Mouse (Mus musculus) layer of hippocampus, adult 8-10 months (tissue): ENCODE results near the gene 2900026A02Rik. TPM values are rescaled to one million over a fixed set of nuclear protein-coding genes. Genes with fewer than 3 reads are reported as not detected.
A peak's percentile ranks its signal among the peaks of the same experiment; 100 is the strongest.
"Not testable (repeated sequence)": the region's sequence is repeated elsewhere in the genome, so short reads cannot be mapped to it uniquely, and the experiment has no call there.

Source experiments
- DNase-seq, 2 experiments: peaks; one replicate each; pipeline ENCODE4 v3.0.0; 2022; ENCODE audit warnings: low spot score in 2 of 2
- total RNA-seq, 4 experiments: library from RNA; stranded (reverse); gene quantifications; 2 replicates each; pipeline ENCODE4 v1.2.4; 2022

Gene 2900026A02Rik
- total RNA-seq, 4 experiments from 2014 or later, result 56.0 to 66.0 (median 61.1) TPM

DNA sequence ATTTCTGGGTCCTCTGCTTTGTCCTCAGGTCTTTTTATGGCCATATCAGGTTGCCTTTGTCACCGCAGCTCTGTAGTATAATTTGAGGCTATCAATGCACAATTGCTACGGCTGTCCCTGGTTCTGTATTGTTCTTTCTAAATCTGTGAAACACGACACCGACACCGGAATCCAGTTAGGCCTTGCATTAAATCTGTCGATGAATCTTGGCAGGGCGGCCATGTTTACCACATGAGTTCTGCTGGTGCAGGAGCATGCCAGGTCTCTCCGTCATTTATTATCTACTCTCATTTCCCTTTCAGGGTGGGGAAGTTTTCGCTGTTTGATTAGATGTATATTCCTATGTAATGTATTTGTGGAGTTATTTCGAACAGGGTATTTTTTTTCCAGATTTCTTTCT is 97.3 kb downstream of the 2900026A02Rik start:
- no peak for DNase-seq

DNA sequence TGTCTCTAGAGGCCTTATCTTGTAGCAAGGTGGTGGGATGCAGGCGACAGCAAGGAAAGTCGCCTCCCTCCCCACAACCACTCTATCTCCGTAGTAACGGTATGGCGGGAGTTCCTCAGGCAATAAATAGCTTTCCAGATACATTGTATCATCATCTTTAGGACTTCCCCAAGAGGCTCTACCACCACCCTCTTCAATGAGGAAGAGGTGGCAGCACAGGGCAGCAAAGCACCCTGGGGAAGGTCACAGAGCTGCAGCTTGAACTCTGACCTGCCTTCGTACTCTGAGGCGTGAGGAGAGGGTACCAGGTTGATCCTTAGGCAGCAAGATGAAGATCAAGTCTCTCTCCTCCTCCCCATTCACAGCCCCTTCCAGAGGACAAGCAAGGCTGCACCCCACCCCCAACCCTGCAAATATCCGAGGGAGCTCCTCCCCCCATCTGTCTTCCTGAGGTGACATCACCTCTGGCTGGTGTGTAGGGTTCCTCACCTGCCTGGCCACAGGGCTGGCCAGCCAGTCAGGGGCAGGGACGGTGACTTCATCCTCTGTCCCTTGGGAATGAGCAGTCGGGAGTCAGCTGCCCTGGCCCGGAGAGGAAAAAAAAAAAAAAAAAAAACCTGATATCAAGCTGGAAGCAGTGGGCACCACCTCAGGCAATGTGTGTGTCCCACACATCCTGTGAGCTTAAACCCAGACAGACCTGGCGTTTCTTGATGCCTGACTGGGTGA is 98.5 kb downstream of the 2900026A02Rik start:
- no peak for DNase-seq

DNA sequence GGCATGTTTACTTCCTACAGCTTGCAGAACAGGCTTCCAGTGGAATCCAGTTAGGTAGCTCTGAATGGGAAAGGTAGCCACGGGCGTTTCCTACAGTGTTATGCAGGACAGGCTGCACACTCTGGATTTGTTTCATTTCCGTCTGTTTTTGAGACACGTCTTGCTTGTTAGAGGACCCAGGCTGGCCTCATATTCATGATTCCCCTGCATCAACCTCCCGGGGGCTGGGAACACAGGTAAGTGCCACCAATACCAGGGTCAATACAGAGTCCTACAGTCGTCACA is 99.5 kb downstream of the 2900026A02Rik start:
- no peak for DNase-seq

DNA sequence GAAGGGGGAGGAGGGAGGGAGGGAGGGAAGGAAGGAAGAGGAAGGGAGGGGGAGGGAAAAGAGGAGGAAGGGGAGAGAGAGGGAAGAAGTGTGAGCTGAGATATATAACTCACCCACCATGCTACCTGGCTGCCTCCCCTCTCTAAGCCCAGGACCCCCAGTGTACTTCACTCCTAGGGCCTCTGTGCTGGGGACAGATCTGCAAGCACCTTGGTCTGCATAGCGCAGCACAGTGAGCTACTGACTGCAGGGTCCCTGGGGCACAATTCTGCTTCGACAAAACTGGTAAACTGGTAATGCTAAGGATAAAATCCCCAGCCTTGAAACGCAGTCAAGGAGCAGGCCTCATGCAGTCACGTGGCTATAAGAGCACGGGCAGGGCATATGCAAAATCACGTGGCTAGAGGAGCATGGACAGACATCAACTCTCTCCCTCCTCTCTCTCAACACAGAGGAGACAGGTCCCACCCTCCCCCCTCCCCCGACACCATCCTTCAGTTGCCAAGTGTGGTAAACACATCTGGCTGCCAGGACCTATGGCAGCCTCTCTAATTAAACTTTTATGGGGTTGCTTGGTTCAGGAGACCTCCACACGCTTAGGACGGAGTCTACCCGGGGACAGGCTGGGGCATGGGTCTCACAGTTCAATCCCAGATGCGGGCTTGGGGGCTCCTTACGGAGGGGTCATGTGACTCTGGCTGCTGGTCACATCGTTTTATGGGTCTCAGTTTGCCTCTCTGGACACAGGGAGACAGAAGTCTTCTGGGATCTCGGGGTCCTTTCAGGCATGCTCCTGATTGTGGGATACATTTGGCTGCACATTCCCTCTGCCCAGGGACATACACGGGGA is 100.1 kb downstream of the 2900026A02Rik start:
- no peak for DNase-seq

DNA sequence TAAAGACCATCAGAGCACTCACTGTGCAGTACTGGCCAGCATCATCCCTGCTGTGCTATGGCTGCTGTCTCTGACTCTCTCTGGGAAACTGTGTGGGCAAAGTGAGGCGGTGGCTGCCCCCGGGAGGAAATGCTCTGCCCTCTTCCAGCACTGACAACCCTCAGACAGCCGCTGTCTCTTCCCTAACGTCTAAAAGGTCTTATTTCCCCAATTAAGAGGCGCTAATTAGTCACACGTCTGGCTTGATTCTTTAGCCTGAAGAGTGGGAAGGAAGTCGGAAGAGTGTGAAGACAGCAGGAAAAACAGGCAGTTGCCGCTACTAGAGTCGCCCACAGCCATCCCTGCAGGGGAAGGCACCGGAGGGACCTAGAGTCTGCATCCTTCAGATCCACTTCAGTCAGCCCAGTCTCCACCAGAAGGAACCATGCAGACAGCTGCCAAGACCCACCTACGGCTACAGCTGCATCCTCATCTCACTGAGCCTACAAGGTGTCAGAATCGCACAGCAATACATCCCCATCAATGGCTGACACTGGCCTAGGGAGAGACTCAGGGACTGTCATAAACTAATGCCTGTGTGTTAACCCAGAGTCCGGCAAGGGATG is 101.1 kb downstream of the 2900026A02Rik start:
- DNase-seq, result peak; percentile 63 to 71

DNA sequence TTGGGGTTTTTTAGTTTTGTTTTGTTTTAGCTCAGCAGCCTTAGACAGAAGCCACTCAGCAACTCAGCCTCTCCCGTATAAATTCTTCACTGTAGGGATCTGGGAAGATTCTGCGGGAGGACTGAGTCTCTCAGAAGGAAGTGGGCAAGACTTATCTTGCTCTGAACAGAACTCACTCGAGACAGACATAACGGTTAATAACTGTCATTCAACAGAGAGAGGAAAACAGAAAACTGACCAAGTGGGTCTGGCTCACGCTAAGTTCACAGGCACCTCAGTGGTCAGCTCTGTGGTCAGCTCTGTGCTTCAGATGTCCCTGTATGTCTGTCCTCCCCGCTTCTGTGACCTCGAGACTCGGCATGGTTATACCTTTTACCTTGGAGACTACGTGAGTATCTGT is 101.7 kb downstream of the 2900026A02Rik start:
- DNase-seq, result no peak

DNA sequence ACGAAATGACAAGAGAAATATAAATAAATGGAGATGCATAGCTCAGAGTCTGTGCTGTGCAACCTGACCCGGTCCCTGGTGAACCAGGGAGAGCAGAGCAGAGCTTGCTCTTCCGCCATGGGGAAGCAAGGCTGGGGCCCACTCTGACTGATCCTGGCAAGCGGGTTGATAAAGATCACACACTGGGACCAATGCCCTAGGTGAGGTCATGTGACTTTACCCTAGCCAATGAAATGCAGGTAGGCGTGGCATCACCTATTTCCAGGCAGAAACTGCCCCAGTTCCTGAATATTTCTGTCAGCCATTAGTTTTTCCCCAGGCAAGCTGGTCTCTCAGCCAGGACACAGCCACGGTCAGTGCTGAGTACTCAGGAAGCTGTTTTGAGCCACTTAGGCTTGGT is 102.3 kb downstream of the 2900026A02Rik start:
- DNase-seq, result no peak

DNA sequence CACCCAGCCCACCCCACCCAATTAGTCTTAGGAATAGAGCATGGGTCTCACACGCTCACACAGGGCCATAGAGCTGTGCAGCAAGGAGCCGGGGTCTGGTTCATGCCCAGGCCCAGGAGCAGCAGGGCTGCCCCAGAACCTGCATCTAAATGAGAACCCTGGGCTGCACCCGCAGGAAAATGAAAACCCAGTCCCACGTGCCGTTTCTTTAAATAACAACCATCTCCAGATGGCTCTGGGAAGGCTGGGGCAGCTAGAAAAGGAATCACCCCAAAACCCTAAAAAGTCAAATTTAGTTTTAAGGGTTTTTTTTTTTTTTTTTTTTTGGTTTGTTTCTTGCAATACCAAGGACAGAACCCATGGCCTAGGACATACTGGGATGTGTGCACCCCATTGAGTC is 103.7 kb downstream of the 2900026A02Rik start:
- DNase-seq, result no peak

DNA sequence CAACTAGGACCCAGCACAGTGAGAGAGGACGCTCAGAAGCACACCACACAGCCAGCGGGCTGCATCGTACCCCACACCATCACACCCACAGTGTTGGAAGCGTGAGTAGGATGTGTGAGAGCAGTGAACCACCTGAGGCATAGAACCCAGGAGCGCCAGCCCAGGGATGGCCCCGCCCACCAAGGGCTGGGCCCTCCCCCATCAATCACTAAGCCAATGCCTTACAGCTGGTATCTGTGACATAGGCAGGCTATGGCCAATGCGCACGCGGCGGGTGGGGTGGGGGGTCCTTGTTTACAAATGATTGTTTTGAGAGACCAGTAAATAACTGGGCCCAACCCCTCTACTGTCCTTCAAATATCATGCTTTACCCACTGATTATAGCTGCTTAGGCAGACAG is 105.1 kb downstream of the 2900026A02Rik start:
- no peak for DNase-seq

DNA sequence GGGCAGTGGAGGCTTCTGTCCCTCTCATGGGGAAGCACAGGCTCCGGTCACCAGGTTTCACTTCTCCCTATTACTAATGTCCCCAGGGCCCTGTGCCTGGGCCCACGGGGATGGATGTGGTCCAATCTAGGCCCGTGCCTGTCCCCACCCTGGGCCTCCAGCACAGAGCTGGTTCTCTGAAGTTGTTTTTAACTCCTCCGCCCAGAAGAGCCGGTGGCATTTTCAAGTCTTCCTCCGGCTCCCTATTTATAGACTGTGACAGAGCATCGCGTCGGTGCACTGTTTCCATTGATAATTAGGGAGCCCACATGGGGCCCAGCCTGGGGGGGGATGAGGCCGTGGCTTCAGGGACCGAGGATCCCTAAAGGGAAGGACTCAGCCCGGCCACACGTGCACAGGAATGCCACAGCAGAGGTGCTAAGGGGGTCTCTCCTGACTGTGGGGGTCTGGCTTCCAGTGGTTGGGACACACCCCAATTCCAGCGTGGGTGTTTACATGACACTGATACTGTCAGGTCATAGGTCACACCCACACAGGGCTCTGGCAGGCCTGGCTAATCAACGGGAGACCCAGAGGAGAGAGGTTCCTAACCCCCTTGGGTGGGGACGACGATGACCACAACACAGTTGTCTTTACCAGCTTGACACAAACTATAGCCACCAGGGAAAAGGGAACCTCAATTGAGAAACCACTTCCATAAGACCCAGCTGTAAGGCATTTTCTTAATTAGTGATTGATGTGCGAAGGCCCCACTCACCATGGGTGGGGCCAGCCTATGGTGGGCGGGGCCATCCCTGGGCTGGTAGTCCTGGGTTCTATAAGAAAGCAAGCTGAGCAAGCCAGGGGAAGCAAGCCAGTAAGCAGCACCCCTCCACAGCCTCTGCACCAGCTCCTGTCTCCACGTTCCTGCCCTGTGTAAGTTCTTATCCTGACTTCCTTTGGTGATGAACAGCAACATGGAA is 106.5 kb downstream of the 2900026A02Rik start:
- no peak for DNase-seq

DNA sequence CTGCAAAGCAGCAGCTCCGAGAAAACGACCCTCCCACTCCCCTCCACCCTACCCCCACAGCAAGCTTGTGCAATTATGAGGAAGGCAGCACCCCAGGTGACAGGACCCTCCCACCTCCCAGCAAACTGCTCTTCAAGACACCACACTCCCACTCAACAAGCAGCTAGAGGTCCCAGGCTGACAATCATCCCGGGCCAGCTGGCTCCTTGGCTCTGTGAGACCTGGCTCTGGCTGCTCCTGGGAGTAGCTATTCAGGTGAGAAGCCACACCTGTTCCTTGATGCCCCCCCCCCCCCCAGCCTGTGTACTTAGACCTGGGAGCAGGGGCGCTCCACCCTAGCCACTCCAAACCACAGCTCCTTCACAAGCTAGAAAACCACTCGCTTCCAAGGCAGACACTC is 107.9 kb downstream of the 2900026A02Rik start:
- DNase-seq, result no peak

DNA sequence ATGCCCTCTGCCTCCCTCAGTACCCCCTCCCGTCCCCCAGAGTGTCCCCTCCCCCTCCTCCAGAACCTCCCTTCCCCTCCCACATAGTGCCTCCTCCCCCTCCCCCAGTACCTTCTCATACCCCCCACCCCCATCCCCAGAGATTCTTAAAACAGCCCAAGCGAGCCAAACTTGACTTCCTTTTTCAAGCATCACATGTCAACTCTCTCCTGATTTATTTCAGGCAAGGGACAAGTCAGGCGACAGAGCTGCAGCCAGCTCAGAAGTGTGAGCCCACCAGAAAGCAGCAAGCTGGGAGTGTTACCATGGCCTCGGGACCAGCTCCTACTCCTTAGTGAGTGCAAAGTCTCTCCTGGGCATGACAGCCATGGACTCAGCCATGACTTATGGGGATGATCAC is 109.7 kb downstream of the 2900026A02Rik start:
- DNase-seq, result no peak

DNA sequence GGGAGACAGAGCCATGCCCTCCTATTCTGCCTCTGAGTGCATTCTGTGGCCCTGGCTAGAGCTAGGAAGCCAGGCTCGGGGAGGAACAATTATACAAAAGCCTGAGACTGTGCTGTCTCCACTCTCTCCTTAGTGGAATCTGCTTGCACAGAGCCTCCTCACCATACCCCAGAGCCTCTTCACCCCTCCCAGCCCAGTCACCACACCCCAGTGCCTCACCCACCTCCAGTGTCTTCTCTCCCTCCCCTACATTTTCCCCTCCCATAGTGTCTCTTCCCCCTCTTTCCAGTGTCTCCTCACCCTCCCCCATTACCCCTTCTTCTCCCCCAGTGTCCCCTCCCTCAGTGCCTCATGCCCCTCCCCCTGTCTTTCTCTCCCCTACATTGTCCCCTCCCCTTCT is 110.1 kb downstream of the 2900026A02Rik start:
- DNase-seq, result no peak

DNA sequence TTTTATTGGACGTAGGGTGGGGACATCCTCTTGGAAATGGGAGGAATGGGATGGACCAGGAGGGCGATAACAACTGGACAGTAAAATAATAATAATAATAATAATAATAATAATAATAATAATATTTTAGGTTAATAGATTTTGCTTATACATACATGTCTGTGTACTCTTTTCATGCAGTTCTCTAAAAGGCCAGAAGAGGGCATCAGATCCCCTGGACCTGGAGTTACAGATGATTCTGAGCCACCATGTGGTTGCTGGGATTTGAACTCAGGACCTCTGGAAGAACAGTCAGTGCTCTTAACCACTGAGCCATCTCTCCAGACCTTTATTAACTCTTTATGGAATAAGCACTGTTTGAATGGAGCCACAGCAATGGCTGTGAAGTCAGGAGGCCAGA is 111.4 kb downstream of the 2900026A02Rik start:
- not testable (repeated sequence) for DNase-seq

DNA sequence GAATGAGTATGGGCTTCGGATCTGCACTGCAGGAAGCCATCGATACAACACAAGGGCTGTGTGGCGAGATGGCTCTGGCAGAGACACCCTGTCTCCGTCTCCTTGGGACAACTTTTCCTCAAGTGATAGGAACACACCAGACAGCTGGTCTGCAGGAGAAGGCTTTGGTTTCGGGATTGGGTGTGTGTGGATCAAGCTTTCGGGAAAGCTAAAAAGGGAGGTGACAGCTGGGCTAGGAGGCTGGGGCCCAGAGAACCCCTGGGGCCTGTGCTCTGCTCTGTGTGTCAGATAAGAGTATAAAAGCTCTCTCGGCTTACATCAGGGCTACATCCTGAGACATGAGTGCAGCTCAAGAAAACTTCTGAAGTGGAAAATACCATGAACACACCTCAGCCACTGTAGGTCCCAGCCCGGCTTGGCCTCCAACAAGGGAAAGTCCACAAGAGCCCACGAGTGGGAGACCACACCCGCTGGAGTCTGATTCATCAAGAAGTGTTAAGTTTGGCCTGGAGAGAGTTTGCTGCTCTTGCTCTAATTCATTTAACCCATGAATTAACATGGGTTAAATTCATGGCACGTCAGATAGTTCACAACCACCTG is 112.8 kb downstream of the 2900026A02Rik start:
- no peak for DNase-seq

DNA sequence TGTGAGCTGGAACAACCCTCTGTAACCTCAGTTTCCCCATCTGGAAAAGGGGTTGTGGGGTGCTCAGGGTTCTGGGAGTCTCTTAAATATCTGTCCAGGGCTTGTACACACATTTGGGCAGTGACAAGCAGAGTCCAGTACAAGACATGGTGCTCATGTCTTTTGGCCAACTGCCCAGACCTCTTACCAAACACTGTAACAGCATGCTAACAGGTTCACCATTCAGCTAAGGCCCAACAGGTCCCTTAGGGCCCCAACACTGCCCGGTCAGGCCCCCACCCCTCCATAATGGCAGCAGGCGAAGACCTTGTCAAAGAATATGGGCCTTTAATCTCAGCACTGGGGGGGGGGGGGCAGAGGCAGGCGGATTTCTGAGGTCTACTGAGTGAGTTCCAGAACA is 113.3 kb downstream of the 2900026A02Rik start:
- no peak for DNase-seq

DNA sequence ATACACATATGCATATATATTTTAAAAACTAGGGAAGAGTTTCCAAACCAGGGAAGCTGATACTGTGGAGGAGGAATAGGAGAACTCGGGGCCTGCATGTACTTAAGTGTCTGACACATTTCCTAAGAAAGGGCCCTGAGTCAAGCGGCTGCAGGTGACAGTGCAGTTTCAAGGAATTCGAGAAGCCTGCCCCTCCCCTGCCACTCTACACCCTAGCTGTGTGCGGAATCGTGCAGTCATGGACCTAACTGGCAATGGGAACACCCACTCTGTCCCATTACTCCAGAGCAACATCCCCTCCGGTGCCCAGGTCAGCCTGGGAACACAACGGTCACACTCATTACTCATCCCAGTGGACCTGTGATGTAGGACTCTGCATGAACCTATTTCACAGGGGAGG is 114.4 kb downstream of the 2900026A02Rik start:
- DNase-seq, result no peak

DNA sequence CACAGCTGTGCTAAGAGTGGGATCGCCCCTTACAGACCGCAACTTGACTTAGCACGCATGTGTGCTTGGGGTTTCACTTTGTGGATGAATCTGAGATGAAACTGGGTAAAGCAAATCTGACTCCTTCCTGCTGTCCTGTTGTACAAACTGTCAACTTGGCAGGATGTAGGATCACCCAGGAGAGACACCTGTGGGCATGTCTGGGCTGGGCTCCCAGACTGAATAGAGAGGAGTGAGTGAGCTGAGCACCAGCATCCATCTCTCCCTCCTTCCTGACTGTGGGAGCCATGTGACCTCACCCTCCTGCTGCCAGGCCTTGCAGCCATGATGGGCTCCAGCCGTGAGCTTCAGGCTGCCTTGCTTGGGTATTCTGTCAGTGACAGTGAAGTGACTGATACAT is 115.6 kb downstream of the 2900026A02Rik start:
- DNase-seq, result no peak

DNA sequence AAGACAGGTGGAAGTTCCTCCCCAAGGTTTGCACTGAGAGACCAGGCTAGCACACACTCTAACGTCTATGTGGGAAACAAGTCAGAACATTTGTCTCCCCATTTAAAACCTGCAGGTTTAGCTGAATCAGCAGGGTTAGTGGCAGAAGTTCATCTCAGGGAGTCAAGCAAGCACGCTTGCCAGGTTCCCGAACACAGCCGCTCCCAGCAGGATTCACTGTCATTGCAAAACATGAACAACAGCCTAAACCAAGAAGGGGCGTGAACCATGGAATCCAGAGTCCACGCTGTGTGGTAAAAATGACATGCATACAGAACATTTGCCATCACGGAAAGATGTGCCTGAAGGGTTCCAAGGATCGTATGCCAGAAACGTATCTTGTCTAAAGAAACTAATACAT is 116.0 kb downstream of the 2900026A02Rik start:
- no peak for DNase-seq

DNA sequence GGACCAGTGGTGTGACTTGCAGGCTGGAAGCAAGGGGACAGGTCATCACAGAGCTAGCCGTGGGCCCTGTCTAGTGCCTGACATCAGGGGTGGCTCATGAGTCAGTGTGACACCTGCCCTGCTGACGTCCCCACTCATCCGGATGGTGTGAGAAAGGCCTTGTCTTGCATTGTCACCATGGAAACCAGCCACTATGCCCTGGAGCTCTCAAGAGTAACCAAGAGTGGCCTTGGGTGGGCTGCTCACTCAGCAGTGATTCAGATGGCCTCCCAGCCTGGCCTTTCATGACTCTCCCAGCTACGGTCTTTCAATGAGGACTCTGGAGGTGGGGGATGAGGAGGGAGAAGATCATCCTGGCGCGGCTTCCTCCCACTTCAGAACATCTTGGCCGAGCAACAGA is 118.6 kb downstream of the 2900026A02Rik start:
- no peak for DNase-seq

DNA sequence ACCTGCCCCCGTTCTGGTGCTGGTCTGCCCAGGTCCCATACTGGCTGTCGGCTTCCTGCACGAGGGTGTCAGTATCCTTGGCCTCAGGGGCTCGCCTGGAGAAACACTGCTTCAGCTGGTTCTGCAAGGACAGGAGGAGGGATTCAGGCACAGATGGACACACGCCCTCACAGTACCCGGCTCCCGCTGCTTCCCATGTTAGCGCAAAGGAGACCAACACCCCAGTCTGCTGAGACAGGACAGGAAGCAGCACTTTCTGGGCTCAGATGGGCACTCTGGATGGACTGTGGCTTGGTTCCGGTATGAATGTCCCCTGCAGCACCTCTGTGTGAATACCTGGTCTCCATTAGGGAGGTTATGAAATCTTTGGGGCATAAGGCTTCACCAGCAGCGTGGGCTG is 119.6 kb downstream of the 2900026A02Rik start:
- DNase-seq, result no peak
